Mouse (Mus musculus): ENCODE data around the gene Mcrip1. TPM values are rescaled to one million over a fixed set of nuclear protein-coding genes. Genes with fewer than 3 reads are reported as not detected.
A peak's percentile ranks its signal among the peaks of the same experiment; 100 is the strongest.

The Mcrip1 gene
- polyA plus RNA-seq, 1 experiment from 2014 or later = 232 TPM

DNA sequence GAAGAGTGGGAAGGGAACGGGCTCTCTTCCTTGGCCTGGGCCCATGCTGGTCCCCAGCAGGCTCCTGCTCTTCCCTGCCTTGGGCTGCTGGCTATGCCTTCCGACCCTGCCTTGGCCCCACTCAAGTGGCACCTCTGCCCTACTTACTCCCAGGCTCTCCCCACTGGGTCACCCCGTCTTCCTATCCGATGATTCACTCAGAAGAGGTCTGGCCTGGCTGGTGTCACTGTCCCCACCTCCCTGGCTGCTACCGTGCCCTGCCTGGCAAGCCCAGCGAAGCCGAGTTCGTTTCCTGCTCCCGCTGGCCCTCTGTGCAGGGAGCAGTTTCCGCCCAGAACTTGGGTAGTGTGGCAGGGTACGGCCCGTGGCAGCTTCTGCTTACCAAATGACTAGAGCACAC lies 51.3 kb downstream of the Mcrip1 start:
- Histone ChIP-seq H3K27me3 (ENCODE audit: insufficient read depth, low read length) (no peaks in the 10 kb centered on the region), H3K4me1 (ENCODE audit: insufficient read depth, low read length) (peaks cover 12% of the 10 kb centered on the region), H3K27ac (ENCODE audit: low read length) (no peak overlapping the region), H3K4me3 (ENCODE audit: low read length) (no peak overlapping the region), H3K4me2 (replicated peaks; ENCODE audit: low read depth, low read length) (no peak overlapping the region), H3K36me3 (ENCODE audit: insufficient read depth, low read length) (peaks cover 38% of the 10 kb centered on the region), H3K9ac (replicated peaks; ENCODE audit: low read length) (no peak overlapping the region), H3K9me3 (ENCODE audit: low read length) (no peaks in the 10 kb centered on the region)
- WGBS = 93% methylated on average over 12 of the region's 12 CpGs
- no peak for ATAC-seq (ENCODE audit: low FRiP score, low TSS enrichment)

- peaks cover 17% of the 10 kb centered on the region for H3K4me1 ChIP-seq (ENCODE audit: insufficient read depth, low read length)
- H3K36me3 ChIP-seq (ENCODE audit: insufficient read depth, low read length) = peaks cover 38% of the 10 kb centered on the region
- no peak overlapping the region for H3K4me3 ChIP-seq (ENCODE audit: low read length)
- ATAC-seq (ENCODE audit: low FRiP score, low TSS enrichment) = no peak
- H3K27me3 ChIP-seq (ENCODE audit: insufficient read depth, low read length) = no peaks in the 10 kb centered on the region
- H3K4me2 ChIP-seq (replicated peaks; ENCODE audit: low read depth, low read length) = no peak overlapping the region
- WGBS = 89% methylated on average over 3 of the region's 3 CpGs
- H3K9ac ChIP-seq (replicated peaks; ENCODE audit: low read length) = no peak overlapping the region
- no peaks in the 10 kb centered on the region for H3K9me3 ChIP-seq (ENCODE audit: low read length)
- no peak overlapping the region for H3K27ac ChIP-seq (ENCODE audit: low read length)
These were observed 52.1 kb downstream of the Mcrip1 start for GRCm38 (mm10) chr11:120497436-120497835.

DNA sequence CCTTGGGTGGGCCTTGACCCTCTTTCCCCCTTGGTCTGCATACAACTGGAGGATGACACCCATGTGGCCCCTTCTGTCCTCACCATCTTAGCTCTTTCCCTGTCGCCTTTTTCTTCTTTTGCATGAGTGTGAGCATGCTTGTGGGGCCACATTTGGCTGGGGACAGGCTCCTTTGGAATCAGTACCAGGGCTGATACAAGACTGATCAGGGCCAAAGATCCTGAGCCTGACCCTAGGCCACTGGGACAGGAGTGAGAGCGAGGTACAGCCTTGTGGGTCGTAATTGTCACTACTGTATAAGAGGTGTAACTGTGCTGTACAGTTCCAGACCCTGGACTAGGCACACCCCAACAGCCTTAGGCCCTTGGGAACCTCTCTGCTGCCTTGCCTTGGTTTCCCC lies 55.6 kb downstream of the Mcrip1 start:
- 80% methylated on average over 3 of the region's 3 CpGs for WGBS

GRCm38 (mm10) chr11:120493351-120493750 lies 56.2 kb downstream of the Mcrip1 start:
- Histone ChIP-seq H3K27me3 (ENCODE audit: insufficient read depth, low read length) (no peaks in the 10 kb centered on the region), H3K9ac (replicated peaks; ENCODE audit: low read length) (peak overlapping the region; percentile 84), H3K36me3 (ENCODE audit: insufficient read depth, low read length) (peaks cover 46% of the 10 kb centered on the region), H3K9me3 (ENCODE audit: low read length) (no peaks in the 10 kb centered on the region), H3K27ac (ENCODE audit: low read length) (peak overlapping the region; percentile 93), H3K4me1 (ENCODE audit: insufficient read depth, low read length) (peaks cover 33% of the 10 kb centered on the region), H3K4me2 (replicated peaks; ENCODE audit: low read depth, low read length) (peak overlapping the region; percentile 82), H3K4me3 (ENCODE audit: low read length) (peak overlapping the region; percentile 90)
- no peak for ATAC-seq (ENCODE audit: low FRiP score, low TSS enrichment)
- WGBS = 43% methylated on average over 3 of the region's 3 CpGs

More for the DNA sequence above, 55.6 kb downstream of the Mcrip1 start:
- no peaks in the 10 kb centered on the region for H3K9me3 ChIP-seq (ENCODE audit: low read length)
- peaks cover 33% of the 10 kb centered on the region for H3K4me1 ChIP-seq (ENCODE audit: insufficient read depth, low read length)
- peak overlapping the region; percentile 84; the same call in 1 of the 2 replicates for H3K9ac ChIP-seq (replicated peaks; ENCODE audit: low read length)
- no peak overlapping the region; the same call in 1 of the 2 replicates for H3K27ac ChIP-seq (ENCODE audit: low read length)
- peak overlapping the region; percentile 90; the same call in 1 of the 2 replicates for H3K4me3 ChIP-seq (ENCODE audit: low read length)
- no peaks in the 10 kb centered on the region for H3K27me3 ChIP-seq (ENCODE audit: insufficient read depth, low read length)
- peak overlapping the region; percentile 82 for H3K4me2 ChIP-seq (replicated peaks; ENCODE audit: low read depth, low read length)
- no peak for ATAC-seq (ENCODE audit: low FRiP score, low TSS enrichment)
- H3K36me3 ChIP-seq (ENCODE audit: insufficient read depth, low read length) = peaks cover 40% of the 10 kb centered on the region

Other genes with a start within 250 kb of the Mcrip1 start
- 2,803 and 2,860 TPM in 2 replicates for gene Actg1, start 201.2 kb downstream of the Mcrip1 start, polyA plus RNA-seq (2015; fragmentation: Nextera tagmentation; extraction: Ambion mirVana)
- gene Fscn2, start 188.2 kb downstream of the Mcrip1 start, polyA plus RNA-seq (2015; fragmentation: Nextera tagmentation; extraction: Ambion mirVana) = 0.72 and 0.82 TPM in 2 replicates
- 42.3 and 44.8 TPM in 2 replicates for gene Faap100, start 171.0 kb downstream of the Mcrip1 start, polyA plus RNA-seq (2015; fragmentation: Nextera tagmentation; extraction: Ambion mirVana)
- 34.1 and 34.4 TPM in 2 replicates for gene Nploc4, start 112.0 kb downstream of the Mcrip1 start, polyA plus RNA-seq (2015; fragmentation: Nextera tagmentation; extraction: Ambion mirVana)
- not detected in 2 replicates for gene Tspan10, start 107.1 kb downstream of the Mcrip1 start, polyA plus RNA-seq (2015; fragmentation: Nextera tagmentation; extraction: Ambion mirVana)
- 0.39 and 0.45 TPM in 2 replicates for gene Pde6g, start 96.2 kb downstream of the Mcrip1 start, polyA plus RNA-seq (2015; fragmentation: Nextera tagmentation; extraction: Ambion mirVana)
- 15.4 and 15.9 TPM in 2 replicates for gene Oxld1, start 91.7 kb downstream of the Mcrip1 start, polyA plus RNA-seq (2015; fragmentation: Nextera tagmentation; extraction: Ambion mirVana)
- 40.6 and 43.9 TPM in 2 replicates for gene Ccdc137, start 91.6 kb downstream of the Mcrip1 start, polyA plus RNA-seq (2015; fragmentation: Nextera tagmentation; extraction: Ambion mirVana)
- 46.5 and 50.4 TPM in 2 replicates for gene Arl16, start 82.1 kb downstream of the Mcrip1 start, polyA plus RNA-seq (2015; fragmentation: Nextera tagmentation; extraction: Ambion mirVana)
- gene Mrpl12, start 65.1 kb downstream of the Mcrip1 start, polyA plus RNA-seq (2015; fragmentation: Nextera tagmentation; extraction: Ambion mirVana) = 176 and 177 TPM in 2 replicates
- gene Slc25a10, start 57.9 kb downstream of the Mcrip1 start, polyA plus RNA-seq (2015; fragmentation: Nextera tagmentation; extraction: Ambion mirVana) = 120 and 123 TPM in 2 replicates
- gene Gcgr, start 19.0 kb downstream of the Mcrip1 start, polyA plus RNA-seq (2015; fragmentation: Nextera tagmentation; extraction: Ambion mirVana) = 4.7 and 5.5 TPM in 2 replicates
- 0.55 and 0.57 TPM in 2 replicates for gene Ppp1r27, start 1.4 kb upstream of the Mcrip1 start, polyA plus RNA-seq (2015; fragmentation: Nextera tagmentation; extraction: Ambion mirVana)
- 843 and 914 TPM in 2 replicates for gene P4hb, start 23.5 kb upstream of the Mcrip1 start, polyA plus RNA-seq (2015; fragmentation: Nextera tagmentation; extraction: Ambion mirVana)
- gene Arhgdia, start 31.9 kb upstream of the Mcrip1 start, polyA plus RNA-seq (2015; fragmentation: Nextera tagmentation; extraction: Ambion mirVana) = 696 and 712 TPM in 2 replicates
- 92.2 and 372 TPM in 2 replicates for gene Alyref, start 48.6 kb upstream of the Mcrip1 start, polyA plus RNA-seq (2015; fragmentation: Nextera tagmentation; extraction: Ambion mirVana)
- 195 and 197 TPM in 2 replicates for gene Anapc11, start 48.7 kb upstream of the Mcrip1 start, polyA plus RNA-seq (2015; fragmentation: Nextera tagmentation; extraction: Ambion mirVana)
- 27.7 and 33.8 TPM in 2 replicates for gene Npb, start 58.8 kb upstream of the Mcrip1 start, polyA plus RNA-seq (2015; fragmentation: Nextera tagmentation; extraction: Ambion mirVana)
- gene Pcyt2, start 68.2 kb upstream of the Mcrip1 start, polyA plus RNA-seq (2015; fragmentation: Nextera tagmentation; extraction: Ambion mirVana) = 164 and 174 TPM in 2 replicates
- 38.9 and 39.3 TPM in 2 replicates for gene Sirt7, start 75.5 kb upstream of the Mcrip1 start, polyA plus RNA-seq (2015; fragmentation: Nextera tagmentation; extraction: Ambion mirVana)
- gene Mafg, start 83.9 kb upstream of the Mcrip1 start, polyA plus RNA-seq (2015; fragmentation: Nextera tagmentation; extraction: Ambion mirVana) = 24.3 and 25.4 TPM in 2 replicates
- 26.8 and 27.3 TPM in 2 replicates for gene Pycr1, start 94.0 kb upstream of the Mcrip1 start, polyA plus RNA-seq (2015; fragmentation: Nextera tagmentation; extraction: Ambion mirVana)
- 0.51 and 0.73 TPM in 2 replicates for gene Myadml2, start 98.4 kb upstream of the Mcrip1 start, polyA plus RNA-seq (2015; fragmentation: Nextera tagmentation; extraction: Ambion mirVana)
- gene Notum, start 111.4 kb upstream of the Mcrip1 start, polyA plus RNA-seq (2015; fragmentation: Nextera tagmentation; extraction: Ambion mirVana) = 4.8 and 5.9 TPM in 2 replicates
- gene Aspscr1, start 123.2 kb upstream of the Mcrip1 start, polyA plus RNA-seq (2015; fragmentation: Nextera tagmentation; extraction: Ambion mirVana) = 146 TPM in 2 replicates
- 151 TPM in 2 replicates for gene Cenpx, start 164.0 kb upstream of the Mcrip1 start, polyA plus RNA-seq (2015; fragmentation: Nextera tagmentation; extraction: Ambion mirVana)
- gene Lrrc45, start 164.2 kb upstream of the Mcrip1 start, polyA plus RNA-seq (2015; fragmentation: Nextera tagmentation; extraction: Ambion mirVana) = 69.2 and 71.3 TPM in 2 replicates
- gene Rac3, start 171.7 kb upstream of the Mcrip1 start, polyA plus RNA-seq (2015; fragmentation: Nextera tagmentation; extraction: Ambion mirVana) = 32.5 and 38.7 TPM in 2 replicates
- 49.4 and 56.5 TPM in 2 replicates for gene Dcxr, start 177.6 kb upstream of the Mcrip1 start, polyA plus RNA-seq (2015; fragmentation: Nextera tagmentation; extraction: Ambion mirVana)
- gene Cbr2, start 182.4 kb upstream of the Mcrip1 start, polyA plus RNA-seq (2015; fragmentation: Nextera tagmentation; extraction: Ambion mirVana) = 2.1 and 4.3 TPM in 2 replicates
- 3.4 and 9.0 TPM in 2 replicates for gene Hmga1b, start 213.1 kb upstream of the Mcrip1 start, polyA plus RNA-seq (2015; fragmentation: Nextera tagmentation; extraction: Ambion mirVana)
- gene Rfng, start 234.5 kb upstream of the Mcrip1 start, polyA plus RNA-seq (2015; fragmentation: Nextera tagmentation; extraction: Ambion mirVana) = 44.0 and 46.9 TPM in 2 replicates
- gene Gps1, start 234.5 kb upstream of the Mcrip1 start, polyA plus RNA-seq (2015; fragmentation: Nextera tagmentation; extraction: Ambion mirVana) = 230 and 239 TPM in 2 replicates
- 89.9 and 91.0 TPM in 2 replicates for gene Dus1l, start 246.7 kb upstream of the Mcrip1 start, polyA plus RNA-seq (2015; fragmentation: Nextera tagmentation; extraction: Ambion mirVana)